ENCODE assay signal across 16 mouse cellular contexts in the genomic region with DNA sequence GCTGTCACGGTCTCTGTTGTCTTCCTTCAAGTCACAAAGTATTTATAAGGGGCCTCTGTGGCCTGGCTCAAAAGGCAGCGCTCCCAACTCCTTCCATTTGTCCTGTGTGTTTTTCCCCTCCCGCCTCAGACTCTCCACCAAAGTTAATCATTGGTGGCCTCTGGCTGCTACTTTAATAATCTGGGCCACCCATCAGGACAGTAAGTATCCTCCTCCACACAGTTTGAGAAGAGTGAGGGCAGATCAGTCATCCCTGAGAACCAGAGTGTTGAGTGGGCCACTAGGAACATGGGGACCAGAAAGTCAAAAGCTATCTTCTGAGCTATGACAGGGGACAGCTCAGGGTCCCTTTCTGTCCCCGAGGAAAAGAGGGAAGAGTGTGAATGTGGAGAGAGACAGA.
"Had no signal": no experiment of that assay in that cellular context is flagged by ENCODE, and none has a peak within 500 bp of the region (broad histone marks: within the 10 kb centered on the region; RNA-seq: fewer than 3 reads in every experiment).

No protein-coding gene starts in this region.

- H3K27ac ChIP-seq: neural tube, embryonic 13.5 days; neural tube, embryonic 15.5 days; stomach, embryonic 15.5 days; stomach, postnatal 0 days had no signal

- DNase-seq: retina, postnatal 1 day; right cerebral cortex, adult 18-20 months; right cerebral cortex, postnatal 14 days; right cerebral cortex, postnatal 25 days; right cerebral cortex, postnatal 4 days; spleen, adult 18-20 months; thymus, adult 18-20 months; thymus, adult 2 months; thymus, postnatal 14 days; thymus, postnatal 25 days; thymus, postnatal 36 days; thymus, postnatal 4 days had no signal

- H3K27me3 ChIP-seq: neural tube, embryonic 13.5 days; neural tube, embryonic 15.5 days; stomach, embryonic 15.5 days had no signal

- H3K4me2 ChIP-seq: neural tube, embryonic 13.5 days; neural tube, embryonic 15.5 days; stomach, embryonic 15.5 days had no signal

- H3K9ac ChIP-seq: neural tube, embryonic 13.5 days; neural tube, embryonic 15.5 days; stomach, embryonic 15.5 days had no signal

- H3K9me3 ChIP-seq: neural tube, embryonic 13.5 days; neural tube, embryonic 15.5 days; stomach, embryonic 15.5 days had no signal

- H3K36me3 ChIP-seq: stomach, embryonic 15.5 days had no signal

- H3K4me3 ChIP-seq: neural tube, embryonic 13.5 days; neural tube, embryonic 15.5 days; stomach, embryonic 15.5 days had no signal
